Mouse (Mus musculus): ENCODE data around the gene Prpf6. TPM values are rescaled to one million over a fixed set of nuclear protein-coding genes. Genes with fewer than 3 reads are reported as not detected.

Prpf6 gene
- total and polyA plus RNA-seq, 3 experiments: 58.7 to 69.4 TPM; not detected in 1

DNA sequence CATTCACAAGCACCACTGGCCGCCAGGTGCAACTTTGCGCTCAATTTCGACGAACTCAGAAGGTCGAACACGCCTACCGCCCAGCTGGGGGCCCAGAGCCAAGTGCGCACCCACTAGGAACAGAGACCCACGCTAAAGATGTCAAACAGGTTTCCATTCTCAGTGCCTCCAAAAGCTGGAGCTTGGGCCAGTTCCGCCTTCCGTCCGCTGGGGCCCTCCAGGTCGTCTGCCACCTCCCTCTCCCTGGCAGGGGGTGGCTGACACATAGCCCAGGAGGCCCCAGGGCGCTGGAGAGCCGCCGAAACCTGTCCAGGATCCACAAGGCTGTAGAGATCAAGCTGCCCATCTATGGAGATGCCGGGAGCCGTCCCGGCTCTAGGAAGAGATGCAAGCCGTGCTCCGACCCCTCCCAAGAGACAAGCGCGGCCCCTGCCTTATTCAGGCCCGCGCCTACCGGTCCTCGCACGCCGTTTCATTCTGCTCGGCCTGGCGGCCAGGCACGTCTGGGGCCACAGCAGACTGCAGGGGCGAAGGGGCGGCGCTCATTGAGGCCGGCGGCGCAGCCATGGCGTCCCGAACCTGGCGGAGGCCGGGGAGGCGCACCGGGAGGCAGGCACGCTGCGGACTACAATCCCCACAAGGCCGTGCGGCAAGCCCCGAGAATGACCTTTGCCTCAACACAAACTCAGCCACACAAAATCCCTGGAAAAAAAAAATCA lies 10.1 kb upstream of the Prpf6 start (continued):
- TF ChIP-seq ZNF384 (IDR thresholded peaks at IDR 0.05; ENCODE audit: low read depth, low read length) (peak; percentile 62), POLR2AphosphoS2 (IDR thresholded peaks at IDR 0.05; ENCODE audit: low read length) (peak; percentile 75), SMC3 (IDR thresholded peaks at IDR 0.05; ENCODE audit: low read depth, low read length) (no peak), MAFK (IDR thresholded peaks at IDR 0.05; ENCODE audit: borderline replicate concordance, low read depth, low read length) (no peak), MAX (IDR thresholded peaks at IDR 0.05; ENCODE audit: low read length) (no peak), CTCF (IDR thresholded peaks at IDR 0.05 in 2 of 3, conservative IDR thresholded peaks at IDR 0.05 in 1 of 3; ENCODE audit: control insufficient read depth in 1 of 3, insufficient read depth in 1 of 3, low read depth in 2 of 3, low read length in 3 of 3, poor library complexity in 1 of 3, severe bottlenecking in 1 of 3) (no peak), EP300 (IDR thresholded peaks at IDR 0.05; ENCODE audit: low read depth in 1 of 2, low read length in 2 of 2) (no peak), NRF1 (IDR thresholded peaks at IDR 0.05; ENCODE audit: insufficient read depth, low read depth, low read length, poor library complexity, severe bottlenecking) (0 out of 2 replicates have a peak, but pooled peaks have one; percentile 34), GATA1 (IDR thresholded peaks at IDR 0.05; ENCODE audit: low read depth, low read length) (no peak), USF2 (IDR thresholded peaks at IDR 0.05; ENCODE audit: borderline replicate concordance in 1 of 2, insufficient read depth in 1 of 2, low read depth in 1 of 2, low read length in 2 of 2) (no peak), MYC (IDR thresholded peaks at IDR 0.05; ENCODE audit: low read depth, low read length) (no peak; the same call in 1 of the 2 replicates), MAZ (IDR thresholded peaks at IDR 0.05; ENCODE audit: low read depth, low read length) (no peak; the same call in 1 of the 2 replicates), KAT2A (conservative IDR thresholded peaks at IDR 0.05; ENCODE audit: low read depth, low read length) (no peak; the same call in 1 of the 2 replicates), RCOR1 (IDR thresholded peaks at IDR 0.05; ENCODE audit: low read depth, low read length) (no peak)

DNA sequence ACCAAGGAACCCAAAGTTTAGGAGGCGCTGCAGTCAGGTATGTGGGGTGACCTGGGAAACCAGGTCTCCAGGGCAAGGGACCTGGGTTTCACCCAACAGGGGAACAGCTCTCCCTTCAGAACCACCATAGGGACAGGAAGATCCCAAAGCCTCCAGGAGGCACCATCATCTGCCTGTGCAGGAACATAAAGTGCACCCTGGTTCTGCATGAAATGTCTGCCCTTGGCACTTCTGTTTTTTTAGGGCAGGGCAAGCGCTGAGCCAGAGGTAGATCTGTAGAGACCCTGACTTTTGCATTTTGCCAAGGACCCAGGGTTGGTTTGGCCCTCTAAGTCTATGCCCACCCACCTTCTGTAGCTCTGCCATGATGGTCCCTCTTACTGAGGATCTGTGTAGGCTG lies 9.3 kb upstream of the Prpf6 start:
- Histone ChIP-seq H3K27ac (ENCODE audit: control insufficient read depth, low read depth, low read length) (no peak overlapping the region), H3K4me1 (ENCODE audit: control insufficient read depth in 1 of 2, insufficient read depth in 2 of 2, low read length in 2 of 2) (peaks cover 8 to 13% of the 10 kb centered on the region in 2 experiments), H3K9ac (ENCODE audit: control insufficient read depth, low read depth, low read length, poor library complexity, severe bottlenecking) (no peak overlapping the region; the same call in 1 of the 2 replicates), H3K4me3 (ENCODE audit: control insufficient read depth in 1 of 2, insufficient read depth in 1 of 2, low read depth in 2 of 2, low read length in 2 of 2) (peak overlapping the region in 1 of 2 experiments; percentile 72; a peak in 1 of 4 replicates), H3K27me3 (ENCODE audit: control insufficient read depth in 1 of 2, insufficient read depth in 2 of 2, low read length in 2 of 2) (no peaks in the 10 kb centered on the region), H3K9me3 (replicated peaks; ENCODE audit: insufficient read depth, low read length) (no peaks in the 10 kb centered on the region), H3K79me2 (ENCODE audit: control insufficient read depth, insufficient read depth, low read length, poor library complexity) (peaks cover 8% of the 10 kb centered on the region), H3K36me3 (ENCODE audit: control insufficient read depth in 1 of 2, insufficient read depth in 2 of 2, low read length in 2 of 2) (peaks cover 0 to 15% of the 10 kb centered on the region in 2 experiments; a peak in 2 of 4 replicates)
- DNase-seq (ENCODE audit: low read depth, low spot score): no peak
- TF ChIP-seq POLR2A (IDR thresholded peaks at IDR 0.05; ENCODE audit: control insufficient read depth in 1 of 2, insufficient read depth in 1 of 2, low read depth in 1 of 2, low read length in 2 of 2, poor library complexity in 1 of 2) (no peak), ZNF384 (IDR thresholded peaks at IDR 0.05; ENCODE audit: low read depth, low read length) (no peak), USF1 (IDR thresholded peaks at IDR 0.05; ENCODE audit: low read depth, low read length) (no peak), GABPA (IDR thresholded peaks at IDR 0.05; ENCODE audit: low read depth, low read length) (no peak), ZC3H11A (IDR thresholded peaks at IDR 0.05; ENCODE audit: low read depth, low read length) (no peak), MAFK (IDR thresholded peaks at IDR 0.05; ENCODE audit: borderline replicate concordance, low read depth, low read length) (no peak), MXI1 (IDR thresholded peaks at IDR 0.05; ENCODE audit: low read depth, low read length) (no peak), TCF12 (IDR thresholded peaks at IDR 0.05; ENCODE audit: low read depth, low read length) (no peak), NELFE (IDR thresholded peaks at IDR 0.05; ENCODE audit: low read depth, low read length) (no peak), RAD21 (IDR thresholded peaks at IDR 0.05; ENCODE audit: low read depth, low read length) (no peak), E2F4 (IDR thresholded peaks at IDR 0.05; ENCODE audit: borderline replicate concordance, low read depth, low read length) (no peak)
